Mouse (Mus musculus) forebrain, postnatal 0 days (tissue): ENCODE measurements at regions not wholly inside any gene's neighbourhood (a gene's known extent, or its start where the extent isn't known, plus 50 kb on each side); places are given as distances from the start of the nearest gene placed in this dataset.

Experiments used
- ATAC-seq: fragments of 200-750 bp; cut with Nextera tagmentation; 2 replicates; pipeline ENCODE4 v1.8.0; 2017; ENCODE audit warnings: mild to moderate bottlenecking, moderate library complexity
- DNase-seq: peaks from one replicate; pipeline ENCODE4 v3.0.0-alpha.2; 2015
- H3K27ac ChIP-seq: fragments of 300-500 bp; sonication (generic); 2 replicates; pipeline ENCODE4 v1.5.1; 2014; ENCODE audit warnings: low read depth, mild to moderate bottlenecking, antibody characterized with exemption, low read length, moderate library complexity, mixed read lengths
- H3K27me3 ChIP-seq: fragments of 300-500 bp; sonication (generic); 2 replicates; pipeline ENCODE4 v1.6.1; 2014; ENCODE audit warnings: mild to moderate bottlenecking, low read length, mixed read lengths; ENCODE audit not compliant: insufficient read depth
- H3K36me3 ChIP-seq: fragments of 300-500 bp; sonication (generic); 2 replicates; pipeline ENCODE4 v1.6.1; 2014; ENCODE audit warnings: mild to moderate bottlenecking, moderate library complexity; ENCODE audit not compliant: insufficient read depth
- H3K4me1 ChIP-seq: fragments of 300-500 bp; sonication (generic); 2 replicates; pipeline ENCODE4 v1.6.1; 2014; ENCODE audit warnings: antibody characterized with exemption; ENCODE audit not compliant: insufficient read depth
- H3K4me2 ChIP-seq: fragments of 300-500 bp; sonication (generic); 2 replicates; pipeline ENCODE4 v1.6.1; 2014; ENCODE audit warnings: low read depth, mild to moderate bottlenecking, moderate library complexity
- H3K4me3 ChIP-seq: fragments of 300-500 bp; sonication (generic); 2 replicates; pipeline ENCODE4 v1.5.1; 2014; ENCODE audit warnings: low read depth, low read length, mixed read lengths
- H3K9ac ChIP-seq: fragments of 300-500 bp; sonication (generic); 2 replicates; pipeline ENCODE4 v1.6.1; 2014; ENCODE audit warnings: mild to moderate bottlenecking
- H3K9me3 ChIP-seq: fragments of 300-500 bp; sonication (generic); 2 replicates; pipeline ENCODE4 v1.6.1; 2016; ENCODE audit warnings: low read length
- CTCF ChIP-seq: sonication (generic); IDR thresholded peaks from 2 replicates; pipeline ENCODE4 v1.5.1; 2016; ENCODE audit warnings: antibody characterized with exemption, control low read depth, low read depth
- WGBS: fragments of 180-500 bp; shearing (Covaris S2); extraction: QIAGEN DNeasy Blood & Tissue Kit; methylation state at CpG from one replicate; pipeline ENCODE4 v1.1.7; 2014; 5-methylcytosine and 5-hydroxymethylcytosine counted together

GRCm38 (mm10) chr10:118087570-118088340 lies 53.9 kb upstream of the Mdm1 start:
- Histone ChIP-seq H3K36me3 (no peaks in the 10 kb centered on the region), H3K4me1 (peaks cover 3% of the 10 kb centered on the region; the same call in 1 of the 2 replicates), H3K4me2 (peak overlapping the region; percentile 36), H3K9me3 (no peaks in the 10 kb centered on the region), H3K4me3 (peak overlapping the region; percentile 23), H3K9ac (peak overlapping the region; percentile 42; the same call in 1 of the 2 replicates), H3K27me3 (no peaks in the 10 kb centered on the region), H3K27ac (peak overlapping the region; percentile 17; the same call in 1 of the 2 replicates)
- WGBS = 17% methylated on average over 12 of the region's 12 CpGs
- ATAC-seq (peak; percentile 77), DNase-seq (peak; percentile 62)
- TF ChIP-seq CTCF = no peak

DNA sequence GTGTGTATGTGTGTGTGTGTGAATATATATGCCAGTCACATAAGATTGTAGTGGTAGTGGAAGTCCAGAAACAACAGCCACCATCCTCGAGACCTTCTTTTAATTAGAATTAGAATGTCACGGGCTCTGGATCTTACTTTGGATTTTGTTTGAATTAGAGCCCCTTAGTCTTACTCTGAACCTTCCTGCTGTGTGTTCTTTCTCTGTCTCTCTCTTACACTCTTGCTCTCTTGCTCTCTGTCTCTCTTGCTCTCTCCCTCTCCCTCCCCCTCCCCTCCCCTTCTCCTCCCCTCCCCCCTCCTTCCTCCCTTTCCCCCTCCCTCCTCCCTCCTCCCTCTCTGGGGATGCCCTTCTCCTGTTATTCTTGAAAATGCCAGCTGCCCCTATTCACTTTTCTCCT lies 53.1 kb upstream of the Mdm1 start:
- no peaks in the 10 kb centered on the region for H3K9me3 ChIP-seq
- H3K36me3 ChIP-seq = no peaks in the 10 kb centered on the region
- 18% methylated on average over 2 of the region's 2 CpGs for WGBS
- no peaks in the 10 kb centered on the region for H3K27me3 ChIP-seq
- peak overlapping the region; percentile 36 for H3K4me2 ChIP-seq
- H3K9ac ChIP-seq = no peak overlapping the region; the same call in 1 of the 2 replicates
- H3K4me1 ChIP-seq = peaks cover 3% of the 10 kb centered on the region; the same call in 1 of the 2 replicates
- no peak overlapping the region for H3K4me3 ChIP-seq
- DNase-seq (no peak), ATAC-seq (0 out of 2 replicates have a peak, but pooled peaks have one; percentile 14)
- TF ChIP-seq CTCF = no peak
- no peak overlapping the region for H3K27ac ChIP-seq

DNA sequence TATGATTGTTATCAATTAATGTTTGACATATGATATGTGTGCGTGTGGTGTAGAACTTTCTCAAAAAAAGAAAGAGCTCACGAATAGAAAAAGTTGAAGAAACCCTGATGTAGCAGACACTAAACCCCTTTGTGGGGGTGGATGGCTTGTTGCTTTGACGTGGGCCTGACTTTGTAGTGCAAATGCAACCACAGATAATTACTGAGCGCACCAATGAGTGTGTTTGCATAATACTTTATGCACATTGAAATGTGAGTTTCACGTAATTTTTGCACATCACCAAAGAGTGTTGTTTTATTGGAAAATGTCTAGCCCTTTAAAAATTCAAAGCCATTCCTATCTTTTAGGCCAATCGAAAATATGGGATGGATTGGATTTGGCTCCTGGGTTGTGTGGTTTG lies 51.7 kb upstream of the Mdm1 start:
- peaks cover 3% of the 10 kb centered on the region; the same call in 1 of the 2 replicates for H3K4me1 ChIP-seq
- ATAC-seq = no peak
- no peak overlapping the region for H3K27ac ChIP-seq
- no peaks in the 10 kb centered on the region for H3K36me3 ChIP-seq
- no peak for DNase-seq
- H3K9me3 ChIP-seq = no peaks in the 10 kb centered on the region
- WGBS = 80% methylated on average over 6 of the region's 6 CpGs
- no peak overlapping the region for H3K9ac ChIP-seq
- no peak for TF ChIP-seq CTCF
- no peak overlapping the region for H3K4me2 ChIP-seq
- no peaks in the 10 kb centered on the region for H3K27me3 ChIP-seq
- H3K4me3 ChIP-seq = no peak overlapping the region

DNA sequence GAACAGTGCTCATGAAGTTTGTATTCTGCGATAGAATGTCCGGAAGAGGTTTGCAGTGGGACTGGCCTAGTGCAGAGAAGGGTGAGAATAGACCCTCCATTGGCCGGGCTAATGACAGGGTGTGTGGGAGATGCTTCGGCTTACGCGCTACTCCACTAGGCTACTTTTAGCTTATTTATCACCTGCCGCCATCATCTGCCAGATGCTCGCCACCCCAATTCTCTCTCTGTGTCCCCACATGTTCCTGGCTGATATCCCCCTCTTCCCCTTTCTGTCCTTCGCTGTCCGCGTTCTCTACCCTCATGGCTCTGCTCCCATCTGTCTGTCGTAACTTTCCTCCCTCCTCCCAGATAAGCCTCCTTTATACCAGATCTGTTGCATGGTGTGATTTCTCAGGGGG lies 50.1 kb upstream of the Mdm1 start:
- Histone ChIP-seq H3K36me3 (no peaks in the 10 kb centered on the region), H3K4me2 (no peak overlapping the region), H3K9ac (no peak overlapping the region), H3K4me3 (no peak overlapping the region), H3K4me1 (peaks cover 3% of the 10 kb centered on the region; the same call in 1 of the 2 replicates), H3K9me3 (no peaks in the 10 kb centered on the region), H3K27ac (no peak overlapping the region), H3K27me3 (no peaks in the 10 kb centered on the region)
- DNase-seq (no peak), ATAC-seq (no peak)
- no peak for TF ChIP-seq CTCF
- 92% methylated on average over 12 of the region's 12 CpGs for WGBS
